Mouse (Mus musculus) MN1 (cell line): ENCODE data around the gene Enox2.

ENCODE experiments used
- DNase-seq: peaks from one replicate; pipeline ENCODE4 v3.0.0-alpha.2; 2016; ENCODE audit warnings: low spot score

The Enox2 gene

GRCm38 (mm10) chrX:49002892-49003291 lies 285.2 kb downstream of the Enox2 start:
- DNase-seq: no peak

DNA sequence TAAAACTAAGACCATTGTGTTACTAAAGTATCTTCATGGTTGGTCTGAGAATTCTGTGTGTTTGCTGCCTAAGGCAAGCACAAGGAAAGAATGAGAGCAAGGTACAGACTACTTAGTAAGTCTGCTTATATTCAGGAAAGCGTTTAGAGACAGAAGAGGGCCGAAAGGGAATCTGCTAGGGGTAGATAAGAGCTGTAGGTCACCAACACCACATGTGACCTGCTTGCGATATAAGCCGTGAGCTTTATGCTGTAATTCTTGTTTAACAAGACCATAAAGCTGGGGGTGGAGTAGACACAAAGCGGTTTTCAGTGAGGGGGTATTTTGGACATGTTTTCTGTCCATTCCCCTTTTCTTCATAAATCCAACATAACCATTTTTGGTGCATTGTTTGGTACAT lies 302.4 kb downstream of the Enox2 start:
- no peak for DNase-seq

- no peak for DNase-seq
Observed at GRCm38 (mm10) chrX:48984451-48984850, 303.6 kb downstream of the Enox2 start.
